Mouse (Mus musculus) erythroblast, embryonic 14.5 days (primary cell): ENCODE data around the gene Gm10134. TPM values are rescaled to one million over a fixed set of nuclear protein-coding genes. Genes with fewer than 3 reads are reported as not detected.

ENCODE experiments used
- H3K27me3 ChIP-seq: 2 replicates; pipeline ENCODE4 v1.6.1; 2012; ENCODE audit warnings: inconsistent platforms; ENCODE audit not compliant: control insufficient read depth
- H3K36me3 ChIP-seq: 2 replicates; pipeline ENCODE4 v1.6.1; 2012; ENCODE audit warnings: mild to moderate bottlenecking, inconsistent platforms; ENCODE audit not compliant: control insufficient read depth
- H3K4me1 ChIP-seq: 2 replicates; pipeline ENCODE4 v1.6.1; 2012; ENCODE audit warnings: inconsistent platforms; ENCODE audit not compliant: control insufficient read depth
- H3K4me3 ChIP-seq: replicated peaks from 2 replicates; pipeline ENCODE3; 2012; ENCODE audit warnings: moderate library complexity, mild to moderate bottlenecking, inconsistent platforms
- H3K9me3 ChIP-seq: 2 replicates; pipeline ENCODE4 v1.6.1; 2012; ENCODE audit warnings: low read length, inconsistent platforms, mixed read lengths; ENCODE audit not compliant: control insufficient read depth
- GATA1 ChIP-seq: IDR thresholded peaks from 2 replicates; pipeline ENCODE4 v1.6.1; 2012; ENCODE audit warnings: low read length, inconsistent platforms, mixed read lengths
- TAL1 ChIP-seq: IDR thresholded peaks from 3 replicates; pipeline ENCODE4 v1.6.1; 2012; ENCODE audit warnings: low read length, inconsistent platforms, mixed read lengths
- polyA plus RNA-seq: library from polyadenylated mRNA; stranded (reverse); fragments of >175 nt; gene quantifications from 2 replicates; pipeline ENCODE4 v1.2.3, GENCODE M21; 2012

Gene Gm10134
- polyA plus RNA-seq, 1 experiment: not detected

DNA sequence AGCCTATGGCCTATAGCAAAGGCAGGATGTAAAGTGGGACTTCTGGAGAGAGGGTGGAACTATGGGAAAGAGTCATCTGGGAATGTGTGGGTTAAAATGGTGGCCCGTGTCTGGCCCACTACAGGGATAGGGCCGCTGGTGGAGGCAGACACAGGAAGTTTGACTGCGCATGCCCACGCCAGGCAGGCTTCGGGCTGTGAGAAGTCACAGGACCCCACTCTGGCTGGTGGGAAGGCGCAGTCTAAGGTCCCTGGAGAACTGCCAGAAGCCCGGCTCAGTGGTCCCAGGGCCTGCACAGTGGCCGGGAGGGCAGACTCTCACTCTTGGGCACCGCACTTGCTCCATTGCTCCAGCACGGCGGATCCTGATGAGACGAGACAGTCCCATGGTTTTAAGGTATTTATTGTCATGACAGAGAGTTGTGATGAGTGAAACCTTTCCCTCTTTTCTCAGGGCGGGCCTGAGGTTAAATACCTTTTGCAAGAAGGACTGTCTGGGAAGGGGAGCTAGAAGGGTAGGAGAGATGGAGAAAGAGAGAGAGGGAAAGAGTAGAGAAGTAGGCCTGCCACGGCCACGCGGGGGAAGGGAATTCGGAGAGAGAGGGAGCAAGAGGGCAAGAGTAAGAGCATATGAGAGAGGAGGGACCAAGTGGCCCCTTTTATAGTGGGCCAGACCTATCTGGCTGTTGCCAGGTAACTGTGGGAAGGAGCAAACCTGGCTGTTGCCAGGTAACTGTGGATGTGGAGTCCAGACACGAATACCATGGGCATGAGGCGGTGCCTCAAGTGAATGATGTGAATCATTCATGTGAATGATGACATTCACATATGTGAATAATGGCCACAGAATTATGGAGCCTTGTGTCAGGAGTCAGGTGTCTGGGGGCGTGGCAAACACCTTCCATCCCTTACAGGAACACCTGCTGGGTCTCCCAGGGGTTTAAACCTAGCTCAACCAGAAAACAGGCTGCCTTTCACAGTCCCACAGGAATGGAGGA, 26.4 kb upstream of the Gm10134 start:
- no peaks in the 10 kb centered on the region for H3K9me3 ChIP-seq
- H3K27me3 ChIP-seq: no peaks in the 10 kb centered on the region
- no peaks in the 10 kb centered on the region for H3K36me3 ChIP-seq
- H3K4me1 ChIP-seq: no peaks in the 10 kb centered on the region
- TF ChIP-seq GATA1 (no peak), TAL1 (no peak)
- H3K4me3 ChIP-seq: no peak overlapping the region

DNA sequence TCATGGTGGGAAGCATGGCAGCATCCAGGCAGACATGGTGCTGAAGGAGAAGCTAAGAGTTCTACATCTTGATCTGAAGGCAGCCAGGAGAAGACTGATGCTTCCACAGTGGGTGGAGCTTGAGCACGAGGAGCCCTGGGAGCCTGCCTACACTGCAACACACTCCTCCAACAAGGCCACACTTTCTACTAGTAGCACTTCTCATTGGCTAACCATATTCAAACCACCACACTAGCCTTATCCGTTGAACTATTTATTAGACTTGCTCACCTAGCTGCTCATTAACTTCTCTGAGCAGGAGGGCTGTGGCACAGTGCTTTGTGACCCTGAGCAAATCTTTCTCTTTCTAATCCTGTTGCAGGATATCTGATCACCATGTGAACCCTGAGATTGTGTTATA, 22.0 kb upstream of the Gm10134 start:
- no peak overlapping the region for H3K4me3 ChIP-seq
- no peaks in the 10 kb centered on the region for H3K27me3 ChIP-seq
- H3K9me3 ChIP-seq: no peaks in the 10 kb centered on the region
- no peaks in the 10 kb centered on the region for H3K36me3 ChIP-seq
- no peaks in the 10 kb centered on the region for H3K4me1 ChIP-seq
- TF ChIP-seq GATA1 (no peak), TAL1 (no peak)

DNA sequence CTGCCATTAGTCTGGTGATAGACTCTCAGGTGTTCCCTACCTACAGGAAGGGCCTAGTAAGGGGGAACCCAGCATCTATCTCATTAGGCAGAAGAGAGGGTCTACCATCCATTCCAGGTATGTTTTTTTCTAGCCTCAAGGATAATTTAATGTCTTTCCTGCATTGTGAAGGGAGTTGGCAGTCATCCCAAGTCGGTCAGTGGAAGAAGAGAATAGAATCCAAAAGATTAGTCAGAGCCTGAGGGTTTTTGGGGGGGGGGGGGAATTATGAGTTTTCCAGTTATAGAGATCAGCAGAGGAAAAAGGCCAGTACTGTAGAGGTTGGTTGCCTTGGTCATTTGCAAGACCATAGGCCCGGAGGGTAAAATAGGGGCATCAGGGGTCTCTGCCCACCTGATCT, 11.4 kb upstream of the Gm10134 start:
- Histone ChIP-seq H3K27me3 (no peaks in the 10 kb centered on the region), H3K4me1 (no peaks in the 10 kb centered on the region), H3K36me3 (no peaks in the 10 kb centered on the region), H3K9me3 (no peaks in the 10 kb centered on the region), H3K4me3 (no peak overlapping the region)
- TF ChIP-seq GATA1: no peak

DNA sequence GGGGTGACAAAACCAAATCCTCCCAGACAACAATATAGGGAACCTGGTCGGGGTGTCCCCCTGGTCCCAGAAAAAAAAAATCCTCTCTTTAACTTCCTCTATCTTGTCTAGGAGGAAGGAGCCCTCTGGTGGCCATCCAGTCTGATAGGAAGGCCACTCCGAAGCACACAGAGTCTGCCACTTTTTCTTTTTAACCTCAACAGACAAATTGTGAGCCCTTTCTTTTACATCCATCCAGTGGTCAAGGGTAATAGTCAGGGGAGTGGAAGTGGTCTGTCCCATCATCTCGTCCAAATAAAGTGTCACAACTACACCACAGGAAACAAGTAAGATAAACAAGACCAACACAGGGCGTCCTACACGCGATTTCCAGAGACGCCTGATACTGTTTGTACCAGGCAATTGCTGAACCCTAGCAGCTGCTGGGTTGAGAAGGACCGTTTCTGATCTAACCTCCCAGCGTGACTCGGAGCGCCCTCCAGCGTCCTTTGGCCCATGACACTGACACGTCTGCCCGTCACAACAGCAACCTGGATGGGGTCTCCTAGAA, 10.6 kb upstream of the Gm10134 start:
- Histone ChIP-seq H3K9me3 (no peaks in the 10 kb centered on the region), H3K4me1 (no peaks in the 10 kb centered on the region), H3K4me3 (no peak overlapping the region), H3K27me3 (no peaks in the 10 kb centered on the region), H3K36me3 (no peaks in the 10 kb centered on the region)
- TF ChIP-seq TAL1 (no peak), GATA1 (no peak)

DNA sequence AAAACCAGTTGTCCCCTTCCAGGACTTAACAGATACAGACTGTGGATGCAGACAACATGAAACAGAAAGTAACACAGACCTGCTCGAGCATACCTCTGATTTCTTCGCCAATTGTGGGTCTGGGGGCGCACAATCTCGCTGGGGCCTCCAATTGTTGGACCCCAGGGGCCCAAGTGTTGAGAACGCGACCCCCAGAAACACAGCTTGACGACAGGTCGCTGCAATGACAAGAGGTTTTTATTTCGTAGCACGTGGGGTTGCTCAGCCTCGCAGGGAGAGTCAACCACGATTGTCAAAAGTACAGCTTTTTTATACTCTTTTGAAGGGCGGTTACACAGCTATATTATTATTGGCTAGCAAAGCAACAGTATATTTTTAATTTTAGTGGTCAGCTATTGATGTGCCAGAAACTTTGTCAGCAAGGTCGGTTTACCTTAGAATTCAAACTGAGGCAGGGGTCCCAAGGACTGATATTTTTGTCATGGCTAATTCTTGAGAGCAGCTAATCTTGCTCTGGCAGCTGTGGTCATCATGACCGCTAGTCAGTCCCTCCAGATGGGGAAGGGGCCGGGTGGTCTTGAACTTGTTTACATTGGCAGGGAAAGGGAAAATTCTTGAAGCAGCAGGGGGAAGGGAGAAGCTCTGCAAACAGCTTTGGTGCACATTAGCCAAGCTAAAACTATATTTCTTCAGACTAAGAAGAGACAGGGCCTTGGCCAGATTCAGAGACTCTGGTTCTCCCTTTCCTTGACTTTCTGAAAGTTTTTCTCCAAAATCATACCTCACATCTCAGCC, 9.9 kb upstream of the Gm10134 start:
- Histone ChIP-seq H3K27me3 (no peaks in the 10 kb centered on the region), H3K4me3 (no peak overlapping the region), H3K4me1 (no peaks in the 10 kb centered on the region), H3K9me3 (no peaks in the 10 kb centered on the region), H3K36me3 (no peaks in the 10 kb centered on the region)
- TF ChIP-seq TAL1 (no peak), GATA1 (no peak)

DNA sequence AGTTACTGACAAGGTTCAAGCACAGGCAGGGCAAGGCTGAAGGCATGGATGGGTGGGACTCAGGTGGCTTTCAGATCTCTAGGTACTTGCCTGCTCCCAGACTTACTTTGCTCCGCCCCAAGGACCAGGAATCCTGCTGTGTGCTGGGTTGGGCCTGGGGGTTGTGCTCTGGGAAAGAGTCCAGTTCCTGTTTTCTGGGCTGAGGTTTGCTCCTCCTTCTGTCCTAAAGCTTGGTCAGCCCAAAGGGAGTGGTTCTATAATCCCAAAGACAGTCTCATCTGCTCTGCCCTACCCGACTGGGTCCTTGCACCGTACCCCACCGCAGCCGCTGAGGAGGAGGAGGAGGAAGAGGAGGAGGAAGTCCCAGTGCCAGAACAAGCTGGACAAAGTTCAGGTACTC, 9.2 kb upstream of the Gm10134 start, which contains the start of gene Gbgt1:
Gene Gbgt1 (plus strand): TSS at position 221 of the 400 bp plus-strand sequence.
- Histone ChIP-seq H3K9me3 (no peaks in the 10 kb centered on the region), H3K36me3 (no peaks in the 10 kb centered on the region), H3K4me3 (no peak within 1 kb of the TSS), H3K4me1 (no peaks in the 10 kb centered on the region), H3K27me3 (no peaks in the 10 kb centered on the region)
- TF ChIP-seq TAL1 (no peak), GATA1 (no peak)

DNA sequence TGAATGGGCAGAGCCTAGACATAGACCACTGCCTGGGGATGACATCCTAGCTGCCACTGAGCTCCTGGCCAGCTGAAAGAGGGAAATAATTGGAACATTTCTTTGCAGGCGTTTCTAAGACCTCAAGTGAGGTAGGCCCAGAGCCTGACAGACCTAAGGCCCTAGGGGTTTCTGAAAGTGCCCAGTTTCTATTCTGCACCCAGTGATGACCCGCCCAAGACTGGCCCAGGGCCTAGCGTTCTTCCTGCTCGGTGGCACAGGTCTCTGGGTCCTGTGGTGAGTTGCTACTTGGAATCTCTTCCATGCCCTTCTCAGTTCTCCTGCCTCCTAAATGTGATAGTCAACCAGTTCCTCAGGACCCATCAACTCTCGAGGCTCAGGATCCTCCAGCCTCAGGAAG, 8.3 kb upstream of the Gm10134 start:
- Histone ChIP-seq H3K9me3 (no peaks in the 10 kb centered on the region), H3K4me1 (no peaks in the 10 kb centered on the region), H3K27me3 (no peaks in the 10 kb centered on the region; the same call in 1 of the 2 replicates), H3K4me3 (no peak overlapping the region), H3K36me3 (no peaks in the 10 kb centered on the region)
- TF ChIP-seq TAL1 (no peak), GATA1 (no peak)

DNA sequence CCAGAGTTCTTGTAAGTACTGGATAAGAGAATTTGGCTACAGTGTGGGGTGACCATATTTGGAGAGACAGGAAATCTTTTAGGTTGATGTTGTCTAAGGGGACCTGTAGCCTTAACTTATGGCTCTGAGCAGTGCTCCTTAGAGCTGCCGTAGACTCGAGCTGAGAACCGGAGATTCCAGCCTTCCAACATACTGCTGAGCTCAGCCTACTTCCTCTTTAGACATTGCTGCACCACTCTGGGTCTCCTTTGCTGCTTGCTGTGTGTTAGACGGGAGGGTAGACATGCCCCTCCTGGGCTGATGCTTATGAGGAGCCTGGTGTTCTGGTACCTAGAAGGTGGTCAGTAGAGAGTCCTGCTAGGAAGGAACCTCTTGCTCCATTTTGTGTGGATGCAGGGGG, 7.5 kb upstream of the Gm10134 start:
- no peaks in the 10 kb centered on the region for H3K9me3 ChIP-seq
- no peaks in the 10 kb centered on the region; the same call in 1 of the 2 replicates for H3K27me3 ChIP-seq
- TF ChIP-seq TAL1 (no peak), GATA1 (no peak)

DNA sequence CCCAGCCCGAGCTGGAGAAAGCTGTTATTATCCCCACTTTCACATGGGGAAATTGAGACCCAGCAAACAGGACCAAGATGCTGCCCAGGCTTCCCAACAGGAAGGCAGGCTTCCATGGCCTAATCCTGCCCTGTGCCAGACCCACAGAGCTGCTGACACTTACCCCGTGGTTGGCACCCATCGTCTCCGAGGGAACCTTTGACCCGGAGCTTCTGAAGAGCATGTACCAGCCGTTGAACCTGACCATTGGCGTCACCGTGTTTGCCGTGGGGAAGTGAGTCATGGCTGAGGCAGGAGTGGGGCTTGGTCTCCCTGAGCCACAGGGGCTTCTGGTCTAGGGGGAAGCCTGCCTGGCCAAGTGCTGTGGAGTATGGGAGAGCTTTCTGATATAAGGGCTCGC, 2.9 kb upstream of the Gm10134 start:
- TF ChIP-seq GATA1 (no peak), TAL1 (no peak)
- Histone ChIP-seq H3K9me3 (no peaks in the 10 kb centered on the region), H3K36me3 (no peaks in the 10 kb centered on the region), H3K4me1 (no peaks in the 10 kb centered on the region), H3K4me3 (no peak overlapping the region), H3K27me3 (no peaks in the 10 kb centered on the region; the same call in 1 of the 2 replicates)

More for the DNA sequence above, 7.5 kb upstream of the Gm10134 start:
- no peaks in the 10 kb centered on the region for H3K4me1 ChIP-seq
- no peak overlapping the region for H3K4me3 ChIP-seq
- no peaks in the 10 kb centered on the region for H3K36me3 ChIP-seq
